Mouse (Mus musculus) MEL (cell line): ENCODE data around the gene 4921517D22Rik. TPM values are rescaled to one million over a fixed set of nuclear protein-coding genes. Genes with fewer than 3 reads are reported as not detected.

Source experiments
- DNase-seq: peaks from one replicate; pipeline ENCODE4 v3.0.0; 2011; ENCODE audit warnings: low read depth, low spot score
- H3K27ac ChIP-seq: 2 replicates; pipeline ENCODE4 v1.5.1; 2012; ENCODE audit warnings: low read depth, mild to moderate bottlenecking, control low read depth, low read length, moderate library complexity; ENCODE audit not compliant: control insufficient read depth
- H3K27me3 ChIP-seq, 2 experiments: fragments of 150-350 bp in 1 of 2; sonication (generic) in 1 of 2; 2 replicates each; pipeline ENCODE4 v1.6.1; 2012; ENCODE audit warnings: low read length in 2 of 2, mild to moderate bottlenecking in 2 of 2, improper control_type of control experiment in 1 of 2, moderate library complexity in 1 of 2; ENCODE audit not compliant: insufficient read depth in 2 of 2, control insufficient read depth in 1 of 2
- H3K36me3 ChIP-seq, 2 experiments: 2 replicates each; pipeline ENCODE4 v1.6.1; 2012 to 2014; ENCODE audit warnings: low read length in 2 of 2, improper control_type of control experiment in 1 of 2, inconsistent platforms in 1 of 2, mild to moderate bottlenecking in 1 of 2; ENCODE audit not compliant: insufficient read depth in 2 of 2, control insufficient read depth in 1 of 2
- H3K4me1 ChIP-seq, 2 experiments: fragments of 150-350 bp in 1 of 2; sonication (generic) in 1 of 2; 2 replicates each; pipeline ENCODE4 v1.6.1; 2012; ENCODE audit warnings: low read length in 2 of 2, improper control_type of control experiment in 1 of 2, mild to moderate bottlenecking in 1 of 2; ENCODE audit not compliant: insufficient read depth in 2 of 2, control insufficient read depth in 1 of 2
- H3K4me3 ChIP-seq, 2 experiments: fragments of 150-350 bp in 1 of 2; sonication (generic) in 1 of 2; 2 replicates each; pipeline ENCODE4 v1.5.1; 2012; ENCODE audit warnings: low read depth in 2 of 2, low read length in 2 of 2, mild to moderate bottlenecking in 2 of 2, moderate library complexity in 2 of 2, control low read depth in 1 of 2, improper control_type of control experiment in 1 of 2; ENCODE audit not compliant: control insufficient read depth in 1 of 2, insufficient read depth in 1 of 2
- H3K79me2 ChIP-seq: 2 replicates; pipeline ENCODE4 v1.6.1; 2012; ENCODE audit warnings: mild to moderate bottlenecking, low read length, moderate library complexity; ENCODE audit not compliant: control insufficient read depth, poor library complexity, insufficient read depth
- H3K9ac ChIP-seq: 2 replicates; pipeline ENCODE4 v1.6.1; 2012; ENCODE audit warnings: low read depth, mild to moderate bottlenecking, control low read depth, low read length, moderate library complexity; ENCODE audit not compliant: control insufficient read depth, poor library complexity, severe bottlenecking
- H3K9me3 ChIP-seq: fragments of 150-350 bp; sonication (generic); replicated peaks from 2 replicates; pipeline ENCODE4 v1.6.1; 2012; ENCODE audit warnings: mild to moderate bottlenecking, low read length, improper control_type of control experiment, moderate library complexity; ENCODE audit not compliant: insufficient read depth
- BHLHE40 ChIP-seq: IDR thresholded peaks from 2 replicates; pipeline ENCODE4 v1.6.1; 2012; ENCODE audit warnings: low read depth, mild to moderate bottlenecking, inconsistent platforms, low read length, improper control_type of control experiment, borderline replicate concordance
- CHD1 ChIP-seq: IDR thresholded peaks from 2 replicates; pipeline ENCODE4 v1.6.1; 2012; ENCODE audit warnings: low read depth, mild to moderate bottlenecking, inconsistent platforms, low read length, improper control_type of control experiment
- CHD2 ChIP-seq: IDR thresholded peaks from 2 replicates; pipeline ENCODE4 v1.6.1; 2011; ENCODE audit warnings: low read length, improper control_type of control experiment
- E2F4 ChIP-seq: IDR thresholded peaks from 2 replicates; pipeline ENCODE4 v1.6.1; 2011; ENCODE audit warnings: low read depth, low read length, improper control_type of control experiment, borderline replicate concordance
- ELF1 ChIP-seq: IDR thresholded peaks from 2 replicates; pipeline ENCODE4 v1.6.1; 2014; ENCODE audit warnings: low read depth, mild to moderate bottlenecking, inconsistent platforms, low read length, improper control_type of control experiment, moderate library complexity
- GATA1 ChIP-seq: IDR thresholded peaks from 2 replicates; pipeline ENCODE4 v1.6.1; 2011; ENCODE audit warnings: low read depth, low read length, improper control_type of control experiment
- JUND ChIP-seq: IDR thresholded peaks from 2 replicates; pipeline ENCODE4 v1.6.1; 2011; ENCODE audit warnings: low read depth, mild to moderate bottlenecking, improper control_type of control experiment, low read length
- MAFK ChIP-seq: IDR thresholded peaks from 2 replicates; pipeline ENCODE4 v1.6.1; 2011; ENCODE audit warnings: low read depth, mild to moderate bottlenecking, low read length, improper control_type of control experiment, borderline replicate concordance
- MAX ChIP-seq: IDR thresholded peaks from 2 replicates; pipeline ENCODE4 v1.6.1; 2011; ENCODE audit warnings: low read length, improper control_type of control experiment
- MEF2A ChIP-seq: IDR thresholded peaks from 2 replicates; pipeline ENCODE4 v1.6.1; 2014; ENCODE audit warnings: low read depth, mild to moderate bottlenecking, inconsistent platforms, low read length, improper control_type of control experiment; ENCODE audit not compliant: poor library complexity, insufficient replicate concordance, severe bottlenecking; ENCODE audit errors: extremely low read depth
- MXI1 ChIP-seq: IDR thresholded peaks from 2 replicates; pipeline ENCODE4 v1.6.1; 2011; ENCODE audit warnings: mild to moderate bottlenecking, low read depth, low read length, improper control_type of control experiment
- POLR2A ChIP-seq, 2 experiments: IDR thresholded peaks; 2 replicates each; pipeline ENCODE4 v1.6.1; 2011 to 2012; ENCODE audit warnings: low read length in 2 of 2, mild to moderate bottlenecking in 2 of 2, control low read depth in 1 of 2, improper control_type of control experiment in 1 of 2, low read depth in 1 of 2, moderate library complexity in 1 of 2; ENCODE audit not compliant: control insufficient read depth in 1 of 2, insufficient read depth in 1 of 2, poor library complexity in 1 of 2
- POLR2AphosphoS5 ChIP-seq: IDR thresholded peaks from 2 replicates; pipeline ENCODE4 v1.6.1; 2012; ENCODE audit warnings: low read depth, borderline replicate concordance, mild to moderate bottlenecking, inconsistent platforms, low read length, moderate library complexity, mixed read lengths
- RAD21 ChIP-seq: IDR thresholded peaks from 2 replicates; pipeline ENCODE4 v1.6.1; 2011; ENCODE audit warnings: mild to moderate bottlenecking, low read depth, low read length, improper control_type of control experiment
- RCOR1 ChIP-seq: IDR thresholded peaks from 2 replicates; pipeline ENCODE4 v1.6.1; 2012; ENCODE audit warnings: low read depth, mild to moderate bottlenecking, inconsistent platforms, low read length, improper control_type of control experiment
- TAL1 ChIP-seq: IDR thresholded peaks from 2 replicates; pipeline ENCODE4 v1.6.1; 2012; ENCODE audit warnings: mild to moderate bottlenecking, inconsistent platforms, low read length, moderate library complexity, mixed read lengths
- USF1 ChIP-seq: IDR thresholded peaks from 2 replicates; pipeline ENCODE4 v1.6.1; 2014; ENCODE audit warnings: low read depth, mild to moderate bottlenecking, inconsistent platforms, low read length, improper control_type of control experiment, moderate library complexity
- ZC3H11A ChIP-seq: IDR thresholded peaks from 2 replicates; pipeline ENCODE4 v1.6.1; 2012; ENCODE audit warnings: low read depth, mild to moderate bottlenecking, inconsistent platforms, low read length, improper control_type of control experiment
- ZKSCAN1 ChIP-seq: IDR thresholded peaks from 2 replicates; pipeline ENCODE4 v1.6.1; 2012; ENCODE audit warnings: low read depth, mild to moderate bottlenecking, inconsistent platforms, low read length, improper control_type of control experiment, moderate library complexity
- polyA plus RNA-seq, 2 experiments: library from polyadenylated mRNA; stranded (reverse) in 1 of 2; unstranded in 1 of 2; fragments of >175 nt in 1 of 2; fragments of >200 nt in 1 of 2; gene quantifications; 2 replicates each; pipeline versions ENCODE4 v1.2.1 to v1.2.4; 2012; ENCODE audit warnings: low replicate concordance in 2 of 2, low read depth in 1 of 2; ENCODE audit not compliant: insufficient read length in 2 of 2, insufficient read depth in 1 of 2, missing spikeins in 1 of 2
- total RNA-seq: library from RNA; depleted of rRNA; stranded (reverse); fragments of 300-350 nt; gene quantifications from 2 replicates; pipeline ENCODE4 v1.2.3, GENCODE M21; 2012

4921517D22Rik gene
- total and polyA plus RNA-seq, 3 experiments: not detected

- TF ChIP-seq MXI1: no peak
- TF ChIP-seq POLR2AphosphoS5: no peak
- TF ChIP-seq E2F4: no peak
- TF ChIP-seq MAFK: no peak
- TF ChIP-seq JUND: no peak
- TF ChIP-seq POLR2A (IDR thresholded peaks at IDR 0.05; ENCODE audit: control insufficient read depth in 1 of 2, insufficient read depth in 1 of 2, low read depth in 1 of 2, low read length in 2 of 2, poor library complexity in 1 of 2): no peak
- TF ChIP-seq TAL1: no peak
- no peak overlapping the region for H3K4me3 ChIP-seq
- no peak overlapping the region for H3K27ac ChIP-seq
- no peaks in the 10 kb centered on the region for H3K4me1 ChIP-seq
- no peaks in the 10 kb centered on the region for H3K79me2 ChIP-seq
- no peak for DNase-seq
- no peaks in the 10 kb centered on the region for H3K9me3 ChIP-seq
- no peaks in the 10 kb centered on the region for H3K27me3 ChIP-seq
- peaks cover 0 to 2% of the 10 kb centered on the region in 2 experiments; a peak in 2 of 4 replicates for H3K36me3 ChIP-seq
- no peak overlapping the region for H3K9ac ChIP-seq
Measured at GRCm38 (mm10) chr13:59656316-59656832, 37.5 kb downstream of the 4921517D22Rik start.

- no peak overlapping the region for H3K9ac ChIP-seq
- no peaks in the 10 kb centered on the region for H3K79me2 ChIP-seq
- no peak overlapping the region for H3K4me3 ChIP-seq
- H3K27me3 ChIP-seq: no peaks in the 10 kb centered on the region
- no peaks in the 10 kb centered on the region for H3K4me1 ChIP-seq
- no peak for DNase-seq
- H3K27ac ChIP-seq: no peak overlapping the region
- TF ChIP-seq USF1: no peak
- TF ChIP-seq, all 39 proteins: peak for 0
- H3K9me3 ChIP-seq: no peaks in the 10 kb centered on the region
- peaks cover 0 to 2% of the 10 kb centered on the region in 2 experiments; a peak in 2 of 4 replicates for H3K36me3 ChIP-seq
Measured at GRCm38 (mm10) chr13:59655718-59656315, 38.1 kb downstream of the 4921517D22Rik start.

DNA sequence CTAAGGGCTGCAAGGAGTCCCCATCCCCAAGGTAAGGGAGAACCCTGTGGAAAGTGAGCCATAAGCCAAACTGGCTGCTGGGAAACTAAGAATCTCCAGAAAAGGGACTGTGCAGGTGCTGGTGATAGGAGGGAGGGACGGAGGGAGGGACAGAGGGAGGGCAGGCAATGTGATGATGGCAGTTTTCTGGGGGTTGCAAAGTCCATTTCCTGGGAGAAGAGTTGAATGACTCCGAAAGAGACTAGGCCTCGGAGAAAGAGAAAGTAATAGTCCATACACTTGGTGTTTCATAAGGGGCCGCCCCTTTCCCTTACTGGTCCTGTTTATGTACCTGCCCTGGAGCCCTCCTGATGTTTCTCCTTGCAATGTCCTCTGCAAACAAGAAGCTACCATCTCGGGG is 39.4 kb downstream of the 4921517D22Rik start:
- no peak for TF ChIP-seq TAL1
- no peak for TF ChIP-seq ZKSCAN1
- no peak for TF ChIP-seq CHD1
- TF ChIP-seq RCOR1: no peak
- TF ChIP-seq CHD2: no peak
- TF ChIP-seq ZC3H11A: no peak
- TF ChIP-seq RAD21: no peak
- TF ChIP-seq GATA1: no peak
- no peak for TF ChIP-seq MAX
- no peak for TF ChIP-seq ELF1
- TF ChIP-seq MEF2A: no peak
- TF ChIP-seq BHLHE40: no peak
- TF ChIP-seq, all 39 proteins: peak for 0
- H3K9me3 ChIP-seq: no peaks in the 10 kb centered on the region
- no peaks in the 10 kb centered on the region for H3K4me1 ChIP-seq
- H3K27ac ChIP-seq: no peak overlapping the region
- H3K36me3 ChIP-seq: no peaks in the 10 kb centered on the region
- no peak overlapping the region for H3K4me3 ChIP-seq
- DNase-seq: no peak
- no peaks in the 10 kb centered on the region for H3K27me3 ChIP-seq
- no peak overlapping the region for H3K9ac ChIP-seq
- H3K79me2 ChIP-seq: no peaks in the 10 kb centered on the region
